Mouse (Mus musculus) T-helper 1 cell (primary cell): Measurements from ENCODE around the gene Znrf4.

ENCODE experiments used
- in situ Hi-C: fragments of 300-600 bp; cut with MboI, MseI; formaldehyde crosslinking; loops from one replicate; pipeline ENCODE4 v1.15.1; 2025; ENCODE audit warnings: high pct_unique_total_duplicates

Gene Znrf4

DNA sequence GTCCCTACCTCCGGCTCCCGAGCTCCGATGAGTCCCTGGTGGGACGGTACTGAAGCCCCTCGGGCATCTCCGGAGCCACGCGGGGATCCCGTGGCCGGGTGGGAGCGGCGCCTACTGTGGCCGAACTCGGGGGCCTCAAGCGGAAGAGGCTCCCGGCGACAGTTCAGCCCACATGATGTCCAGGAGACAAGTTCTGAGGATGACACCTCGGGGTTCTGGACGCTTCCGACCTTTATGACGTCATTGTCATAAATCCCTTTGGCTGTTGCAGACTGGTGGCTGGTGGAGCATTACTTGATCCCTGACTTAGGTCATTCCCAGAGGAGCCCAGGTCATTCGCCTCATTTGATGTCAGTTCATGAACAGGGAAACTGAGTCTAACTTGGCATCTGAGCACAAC lies at the start of gene Znrf4:
Znrf4 (minus strand) TSS at position 122 of the 400 bp plus-strand sequence.
- in situ Hi-C loops: no loop called here

- in situ Hi-C loops: no loop called here
Observed at GRCm38 (mm10) chr17:56561866-56562265, 49.6 kb upstream of the Znrf4 start.

DNA sequence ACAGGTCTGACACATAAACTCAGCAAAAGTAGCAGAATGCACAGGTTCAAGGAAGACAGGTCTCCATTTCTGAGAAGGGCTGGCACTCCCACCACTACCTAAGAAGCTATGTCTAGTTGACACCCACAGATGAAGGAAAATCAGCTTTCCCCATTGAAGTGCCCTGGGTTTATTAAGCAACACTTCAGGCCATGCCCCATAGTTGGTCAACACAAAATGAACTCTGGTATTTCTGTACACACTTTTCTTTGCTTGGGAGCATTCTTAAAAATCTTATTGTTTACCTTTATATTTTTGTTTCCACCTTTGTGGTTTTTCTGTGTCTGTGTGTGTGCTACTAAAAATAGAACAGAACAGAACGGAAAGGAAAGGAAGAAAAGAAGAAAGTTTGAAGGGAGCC lies 47.9 kb upstream of the Znrf4 start:
- in situ Hi-C loops: no loop called here

GRCm38 (mm10) chr17:56559386-56559785 lies 47.2 kb upstream of the Znrf4 start:
- in situ Hi-C loops: no loop called here

DNA sequence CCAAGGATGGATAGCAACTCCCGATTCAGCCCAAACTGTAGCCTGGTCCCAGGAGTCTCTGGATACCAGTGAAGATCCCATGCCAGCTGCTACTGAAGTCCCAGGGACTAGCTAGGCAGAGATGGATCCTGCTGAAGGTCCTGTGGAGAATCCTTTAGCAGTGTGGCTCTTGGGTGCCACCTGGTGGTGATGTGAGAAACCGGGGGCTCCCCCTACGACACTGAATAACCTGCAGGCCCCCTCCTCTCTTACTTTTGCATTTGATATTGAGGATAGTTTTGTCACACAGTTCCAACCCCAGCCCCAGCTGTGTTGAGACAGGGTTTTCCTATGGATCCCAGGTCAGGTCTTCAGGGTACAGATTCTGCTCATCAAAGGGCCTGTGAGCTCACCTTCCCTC lies 46.2 kb upstream of the Znrf4 start:
- in situ Hi-C loops: no loop called here

DNA sequence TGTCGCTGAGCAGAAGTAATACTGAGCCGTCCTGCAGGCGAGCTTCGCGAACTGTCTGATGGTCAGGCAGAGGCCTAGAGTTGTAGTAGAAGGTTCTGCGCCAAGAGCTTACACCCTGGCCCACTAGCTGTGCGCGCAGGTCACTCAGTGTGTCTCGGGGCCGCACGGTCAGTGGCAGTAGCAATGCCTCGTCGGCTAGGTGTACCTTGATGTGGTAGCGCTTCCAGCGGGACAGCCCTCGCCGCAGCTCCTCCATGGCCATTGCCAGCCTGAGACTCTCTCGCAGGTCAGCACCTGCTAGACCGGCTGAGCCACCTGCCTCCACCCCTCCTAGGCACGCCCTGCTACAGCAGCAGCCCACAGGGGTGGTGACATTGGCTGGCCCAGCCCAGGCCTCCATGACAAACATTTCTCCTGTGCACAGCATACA lies 41.9 kb upstream of the Znrf4 start, which contains the start of gene Gm20219:
Gm20219 (minus strand) TSS at position 266 of the 430 bp plus-strand sequence.
- in situ Hi-C loops: loop anchor here (5.0 kb wide), 2 partner anchors 132 to 197 kb away; no protein-coding TSS in a partner anchor

- in situ Hi-C loops: loop anchor here (5.0 kb wide), 2 partner anchors 131 to 196 kb away; no protein-coding TSS in a partner anchor
Observed at GRCm38 (mm10) chr17:56552781-56553363, 40.6 kb upstream of the Znrf4 start.

- in situ Hi-C loops: loop anchor here (5.0 kb wide), 2 partner anchors 130 to 195 kb away; no protein-coding TSS in a partner anchor
Observed at GRCm38 (mm10) chr17:56551841-56552581, 39.8 kb upstream of the Znrf4 start.

- in situ Hi-C loops: loop anchor here (5.0 kb wide), 2 partner anchors 129 to 194 kb away; no protein-coding TSS in a partner anchor
Observed at GRCm38 (mm10) chr17:56550784-56551475, 38.7 kb upstream of the Znrf4 start.

- in situ Hi-C loops: loop anchor here (5.0 kb wide), 1 partner anchor 41 kb away; no protein-coding TSS in a partner anchor
Observed at GRCm38 (mm10) chr17:56548605-56549105, 36.4 kb upstream of the Znrf4 start.

DNA sequence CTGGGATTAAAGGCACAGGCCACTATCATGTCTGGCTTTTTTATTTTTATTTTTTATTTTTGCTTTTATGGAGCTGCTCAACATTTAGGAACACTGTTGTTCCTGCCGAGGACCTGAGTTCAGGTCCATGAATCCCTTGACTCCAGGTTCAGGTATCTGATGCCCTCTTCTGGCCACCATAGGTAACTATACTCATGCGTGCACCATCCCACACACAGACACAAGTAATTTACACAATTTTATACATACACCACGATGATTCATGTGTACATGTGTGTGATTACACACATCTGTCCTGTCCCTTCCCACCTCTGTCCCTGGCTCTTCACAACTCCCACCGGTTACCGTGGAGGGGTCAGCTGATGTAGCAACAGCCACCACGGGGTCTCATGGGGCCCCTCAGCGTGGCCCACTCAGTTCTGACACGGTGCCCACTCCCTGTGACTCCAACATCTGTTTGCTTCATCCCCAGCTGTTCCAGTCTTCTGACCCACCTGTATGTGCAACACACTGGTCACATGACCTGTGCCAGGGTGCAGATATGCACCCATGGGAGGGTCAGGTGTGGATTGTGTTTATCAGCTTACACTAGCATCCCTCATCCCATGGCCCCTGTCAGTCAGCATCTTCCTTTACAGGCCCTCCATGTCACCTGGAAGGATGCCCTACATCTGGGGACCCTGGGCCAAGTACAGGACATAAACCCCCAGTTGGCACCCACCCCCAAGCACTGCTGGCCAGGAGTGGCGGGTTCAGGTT lies 35.8 kb upstream of the Znrf4 start:
- in situ Hi-C loops: loop anchor here (5.0 kb wide), 1 partner anchor 41 kb away; no protein-coding TSS in a partner anchor

DNA sequence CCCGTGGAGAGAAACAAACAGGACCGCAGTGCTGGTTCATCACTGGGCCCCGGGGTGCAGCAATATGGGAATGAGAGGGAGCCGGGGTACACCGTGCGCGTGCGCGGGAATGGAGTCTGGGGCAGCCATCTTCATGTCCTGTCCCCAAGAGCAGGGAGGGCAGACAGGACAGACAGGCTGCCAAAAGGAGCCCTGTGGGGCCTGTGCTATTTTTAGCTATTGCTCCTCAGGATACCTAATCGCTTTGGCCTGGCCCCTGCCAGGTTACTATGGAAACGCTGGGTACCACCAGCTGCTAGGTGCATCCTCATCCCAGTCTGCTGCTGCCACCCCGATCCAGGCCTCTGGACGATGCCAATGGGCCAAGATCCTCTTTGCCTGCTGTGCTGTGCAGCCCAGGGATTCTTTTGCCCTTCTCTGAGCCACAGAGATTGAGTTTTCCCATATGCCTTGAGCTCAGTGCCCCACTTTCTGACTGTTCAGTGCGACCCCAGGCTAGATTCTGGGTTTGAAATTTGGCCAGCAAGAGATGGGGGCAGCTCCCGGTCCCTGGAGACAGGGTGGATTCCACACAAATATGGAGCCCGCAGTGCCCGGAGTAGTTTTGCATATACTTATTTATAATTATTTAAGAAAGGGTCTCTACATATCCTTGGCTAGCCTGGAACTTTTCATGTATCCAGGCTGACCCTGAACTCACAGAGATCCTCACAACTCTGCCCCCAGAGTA lies 35.0 kb upstream of the Znrf4 start:
- in situ Hi-C loops: loop anchor here (5.0 kb wide), 1 partner anchor 40 kb away; no protein-coding TSS in a partner anchor

DNA sequence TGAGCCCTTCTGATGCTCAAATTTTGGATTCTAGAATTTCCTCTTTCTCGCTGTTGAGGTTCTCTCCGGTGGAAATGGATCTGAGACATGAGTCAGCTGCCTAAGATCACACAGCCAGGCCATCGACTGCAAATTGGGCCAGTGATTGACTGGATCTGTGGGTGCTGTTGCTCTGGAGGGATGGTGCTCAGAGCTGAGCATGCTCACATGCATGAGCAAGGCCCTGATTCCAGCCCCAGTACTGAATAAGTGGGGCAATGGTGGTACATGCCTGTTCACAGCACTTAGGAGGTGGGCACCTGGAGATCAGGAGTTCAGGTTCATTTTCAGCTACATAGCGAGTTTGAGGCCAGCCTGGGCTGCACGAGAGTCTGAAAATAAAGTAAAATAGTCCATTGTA lies 34.3 kb upstream of the Znrf4 start:
- in situ Hi-C loops: loop anchor here (5.0 kb wide), 1 partner anchor 39 kb away; no protein-coding TSS in a partner anchor

DNA sequence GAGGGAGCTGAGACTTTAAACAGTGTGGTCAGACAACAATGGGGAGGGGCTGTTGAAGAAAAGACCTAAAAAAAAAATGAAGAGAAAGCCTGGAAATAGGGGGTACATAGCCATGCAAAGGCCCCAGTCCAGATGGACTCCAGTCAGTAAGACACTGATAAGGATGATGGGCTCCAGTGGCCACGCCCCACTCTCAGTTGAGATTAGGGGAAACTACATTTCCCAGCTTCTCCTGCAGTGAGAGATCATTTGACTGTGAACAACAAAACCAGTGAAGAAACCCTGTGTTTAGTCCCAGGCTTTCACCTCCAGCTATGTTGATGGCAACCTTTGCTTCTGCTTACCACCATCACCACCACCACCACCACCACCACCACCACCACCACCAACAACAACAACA lies 33.7 kb upstream of the Znrf4 start:
- in situ Hi-C loops: loop anchor here (5.0 kb wide), 1 partner anchor 39 kb away; no protein-coding TSS in a partner anchor

DNA sequence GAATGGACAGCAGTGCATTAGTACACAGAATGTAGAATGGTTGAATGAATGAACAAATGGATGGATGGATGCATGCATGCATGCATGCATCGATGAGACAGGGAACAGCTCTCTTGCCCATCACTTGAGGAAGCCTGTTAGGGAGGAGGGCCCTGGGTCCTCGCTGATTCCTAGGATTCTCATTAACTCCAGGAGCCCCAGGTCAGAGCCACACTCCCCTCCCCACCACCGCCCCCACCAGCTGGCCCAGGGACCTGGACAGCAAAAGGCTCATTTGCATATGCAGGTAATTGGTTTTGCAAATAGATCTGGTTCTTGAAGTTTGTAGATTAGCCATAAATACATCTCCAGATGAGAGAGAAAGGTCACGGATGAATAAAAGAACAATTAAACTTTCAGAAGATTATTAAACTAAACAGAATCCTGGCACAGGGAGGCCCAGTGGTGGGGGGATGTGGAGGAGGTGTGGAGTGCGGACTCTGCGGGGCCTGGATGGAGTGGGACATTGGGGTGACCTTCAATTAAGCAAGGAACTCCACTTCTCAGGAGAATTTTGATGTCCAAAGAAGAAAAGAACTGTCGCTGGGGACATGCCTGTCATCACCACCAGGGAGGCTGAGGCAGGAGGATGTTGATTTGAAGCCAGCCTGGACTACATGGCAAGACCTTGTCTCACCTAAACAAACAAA lies 32.6 kb upstream of the Znrf4 start:
- in situ Hi-C loops: loop anchor here (5.0 kb wide), 1 partner anchor 38 kb away; no protein-coding TSS in a partner anchor

- in situ Hi-C loops: no loop called here
Observed at GRCm38 (mm10) chr17:56543684-56544224, 31.5 kb upstream of the Znrf4 start.

GRCm38 (mm10) chr17:56542736-56543135 lies 30.5 kb upstream of the Znrf4 start:
- in situ Hi-C loops: no loop called here

- in situ Hi-C loops: no loop called here
Observed at GRCm38 (mm10) chr17:56540562-56540975, 28.3 kb upstream of the Znrf4 start.

- in situ Hi-C loops: no loop called here
Observed at GRCm38 (mm10) chr17:56537912-56538311, 25.7 kb upstream of the Znrf4 start.
